Comparison of ENCODE assay signal across 12 mouse cellular contexts in genomic region chr7:101267457-101268259, GRCm38 (mm10). TPM values are rescaled to one million over a fixed set of nuclear protein-coding genes. Genes with fewer than 3 reads are reported as not detected.
DNase-seq lines count a peak whose midpoint lies in the region; ATAC-seq and TF ChIP-seq lines count a peak whose summit lies in the region.
"Had no signal": no experiment of that assay in that cellular context is flagged by ENCODE, and none has a peak within 500 bp of the region (broad histone marks: within the 10 kb centered on the region; RNA-seq: fewer than 3 reads in every experiment).

No protein-coding gene starts in this region.

- 47% methylated on average over 3 of the region's 3 CpGs for WGBS in heart, embryonic 10.5 days
- 76% methylated on average over 3 of the region's 3 CpGs for WGBS in liver, adult 2 months
- WGBS in liver, embryonic 12.5 days (ENCODE audit: insufficient replicate concordance): 20% methylated on average over 3 of the region's 3 CpGs

- no peaks in the 10 kb centered on the region for H3K79me2 ChIP-seq in liver, adult 2 months (ENCODE audit: control insufficient read depth, insufficient read depth, low read length)

- no peak for ATAC-seq in liver, embryonic 12.5 days
- 0 out of 2 replicates have a peak, but pooled peaks have one; percentile 15 for ATAC-seq in common myeloid progenitor, adult 5-6 weeks (replicated peaks; ENCODE audit: low read depth, poor library complexity, severe bottlenecking)

- peaks cover 7% of the 10 kb centered on the region for H3K4me1 ChIP-seq in heart, embryonic 10.5 days
- peaks cover 11% of the 10 kb centered on the region; the same call in 1 of the 2 replicates for H3K4me1 ChIP-seq in liver, adult 2 months (ENCODE audit: control insufficient read depth, insufficient read depth, low read length)
- H3K4me1 ChIP-seq in liver, embryonic 12.5 days: peaks cover 33% of the 10 kb centered on the region
- H3K4me1 ChIP-seq: midbrain, embryonic 10.5 days; neural tube, embryonic 12.5 days had no signal

- H3K27me3 ChIP-seq in heart, embryonic 10.5 days (ENCODE audit: insufficient read depth, poor library complexity, severe bottlenecking): no peaks in the 10 kb centered on the region
- no peaks in the 10 kb centered on the region for H3K27me3 ChIP-seq in liver, adult 2 months (ENCODE audit: control insufficient read depth, insufficient read depth, low read length)
- no peaks in the 10 kb centered on the region for H3K27me3 ChIP-seq in liver, embryonic 12.5 days (replicated peaks)
- H3K27me3 ChIP-seq: neural tube, embryonic 12.5 days had no signal

- intact Hi-C loops in left cerebral cortex, postnatal 14 days (cut with DNase I): no loop called here

- no peak for TF ChIP-seq POLR2A in liver, adult 2 months (IDR thresholded peaks at IDR 0.05; ENCODE audit: extremely low read depth, insufficient read depth, low read length)

- peak; percentile 86 for DNase-seq in heart, adult 11 months
- DNase-seq in heart, embryonic 10.5 days (ENCODE audit: low spot score): no peak
- peak; percentile 16 for DNase-seq in liver, adult 2 months (ENCODE audit: extremely low read depth, low read depth, low spot score)
- DNase-seq in left cerebral cortex, postnatal 14 days (ENCODE audit: low spot score in 2 of 2): peak; percentile 31 to 65
- no peak for DNase-seq in embryo, embryonic 11 days
- DNase-seq in adrenal gland, adult (ENCODE audit: inconsistent age in 2 of 2, low spot score in 1 of 2): no peak
- DNase-seq: cerebellum, adult 9-11 months; kidney, adult 18-20 months had no signal

- H3K9ac ChIP-seq in liver, adult 2 months (ENCODE audit: low read depth, low read length): no peak overlapping the region
- H3K9ac ChIP-seq in liver, embryonic 12.5 days: no peak overlapping the region
- H3K9ac ChIP-seq: neural tube, embryonic 12.5 days had no signal

- H3K36me3 ChIP-seq in heart, embryonic 10.5 days: peaks cover 18% of the 10 kb centered on the region
- peaks cover 22% of the 10 kb centered on the region for H3K36me3 ChIP-seq in liver, adult 2 months (ENCODE audit: control insufficient read depth, insufficient read depth, low read length)
- peaks cover 11% of the 10 kb centered on the region for H3K36me3 ChIP-seq in liver, embryonic 12.5 days

- no peak overlapping the region for H3K4me2 ChIP-seq in liver, embryonic 12.5 days
- H3K4me2 ChIP-seq: neural tube, embryonic 12.5 days had no signal

- no peak for TF ChIP-seq CTCF in liver, adult 2 months (IDR thresholded peaks at IDR 0.05; ENCODE audit: low read depth, low read length)

- H3K9me3 ChIP-seq in heart, embryonic 10.5 days: no peaks in the 10 kb centered on the region
- H3K9me3 ChIP-seq in liver, embryonic 12.5 days (replicated peaks): no peaks in the 10 kb centered on the region
- H3K9me3 ChIP-seq: midbrain, embryonic 10.5 days; neural tube, embryonic 12.5 days had no signal

- H3K4me3 ChIP-seq in heart, embryonic 10.5 days: no peak overlapping the region
- no peak overlapping the region for H3K4me3 ChIP-seq in liver, adult 2 months (ENCODE audit: insufficient read depth, low read depth, low read length)
- H3K4me3 ChIP-seq in liver, embryonic 12.5 days: no peak overlapping the region
- H3K4me3 ChIP-seq: midbrain, embryonic 10.5 days; neural tube, embryonic 12.5 days had no signal

- H3K27ac ChIP-seq in heart, embryonic 10.5 days: no peak overlapping the region
- H3K27ac ChIP-seq in liver, adult 2 months (replicated peaks; ENCODE audit: insufficient read depth, low read depth, low read length): 0 out of 2 replicates have a peak overlapping the region, but pooled peaks have one; percentile 18
- H3K27ac ChIP-seq in liver, embryonic 12.5 days: no peak overlapping the region
- H3K27ac ChIP-seq: midbrain, embryonic 10.5 days; neural tube, embryonic 12.5 days had no signal

RNA-seq across cellular contexts. Expression of gene Atg16l2, which starts 34.4 kb away (rescaled TPM):
- 19.2 and 22.1 TPM in 2 replicates for polyA plus RNA-seq in heart, embryonic 10.5 days (2016; fragmentation: Nextera tagmentation; extraction: Ambion mirVana)
- 8.7 and 9.1 TPM in 2 replicates for total RNA-seq in liver, adult 2 months (2014; rRNA removed)
- polyA plus RNA-seq in liver, adult 2 months (2012; rRNA removed): 8.2 and 13.8 TPM in 2 replicates
- 4.7 and 5.7 TPM in 2 replicates for polyA plus RNA-seq in liver, embryonic 12.5 days (2016; fragmentation: Nextera tagmentation; extraction: Ambion mirVana)
- total RNA-seq in common myeloid progenitor, adult 5-6 weeks (2017): 8.9 and 11.3 TPM in 2 replicates
- 10 to 100 TPM; 53.7 to 60.3 TPM for total RNA-seq in left cerebral cortex, postnatal 14 days (2021)

RNA-seq across cellular contexts. Expression of gene Stard10, which starts 49.2 kb away (rescaled TPM):
- 24.7 and 62.7 TPM in 2 replicates for polyA plus RNA-seq in heart, embryonic 10.5 days (2016; fragmentation: Nextera tagmentation; extraction: Ambion mirVana)
- total RNA-seq in liver, adult 2 months (2014; rRNA removed): 779 and 846 TPM in 2 replicates
- polyA plus RNA-seq in liver, adult 2 months (2012; rRNA removed): 1,131 and 1,407 TPM in 2 replicates
- 76.9 and 79.5 TPM in 2 replicates for polyA plus RNA-seq in liver, embryonic 12.5 days (2016; fragmentation: Nextera tagmentation; extraction: Ambion mirVana)
- 66.4 and 70.4 TPM in 2 replicates for total RNA-seq in common myeloid progenitor, adult 5-6 weeks (2017)
- total RNA-seq in left cerebral cortex, postnatal 14 days (2021): 10 to 100 TPM; 31.4 to 32.2 TPM

Comparison
In these comparisons a context has a peak if more than half of its experiments do, and no peak if none do; other contexts are left out.
1. DNase-seq: peak in heart, adult 11 months (single experiment), liver, adult 2 months (single experiment) and left cerebral cortex, postnatal 14 days (2 of 2); none in heart, embryonic 10.5 days (single experiment), embryo, embryonic 11 days (single experiment) and adrenal gland, adult (0 of 2).
2. RNA of gene Stard10, which starts 49.2 kb away (total RNA-seq): 779 to 846 TPM in liver, adult 2 months; 66.4 to 70.4 TPM in common myeloid progenitor, adult 5-6 weeks and 31.4 to 32.2 TPM in left cerebral cortex, postnatal 14 days; every median in the first group is over 10 times any median in the second.